Mouse (Mus musculus) megakaryocyte, embryonic 14.5 days (primary cell): ENCODE data around the gene Ppt1. TPM values are rescaled to one million over a fixed set of nuclear protein-coding genes. Genes with fewer than 3 reads are reported as not detected.
A peak's percentile ranks its signal among the peaks of the same experiment; 100 is the strongest.

Experiments
- H3K27me3 ChIP-seq: replicated peaks from 2 replicates; pipeline ENCODE3; 2012; ENCODE audit warnings: inconsistent platforms
- H3K36me3 ChIP-seq: replicated peaks from 2 replicates; pipeline ENCODE3; 2012; ENCODE audit warnings: low read length, inconsistent platforms, mixed read lengths
- H3K4me1 ChIP-seq: 2 replicates; pipeline ENCODE4 v1.6.1; 2012; ENCODE audit warnings: inconsistent platforms
- H3K4me3 ChIP-seq: replicated peaks from 2 replicates; pipeline ENCODE3; 2012; ENCODE audit warnings: moderate library complexity, mild to moderate bottlenecking, inconsistent platforms
- H3K9me3 ChIP-seq: 2 replicates; pipeline ENCODE4 v1.6.1; 2012; ENCODE audit warnings: inconsistent platforms
- FLI1 ChIP-seq: IDR thresholded peaks from 2 replicates; pipeline ENCODE4 v1.6.1; 2012; ENCODE audit warnings: low read length, inconsistent platforms, mixed read lengths
- GATA1 ChIP-seq: IDR thresholded peaks from 3 replicates; pipeline ENCODE4 v1.6.1; 2012; ENCODE audit warnings: mixed read lengths, low read length, inconsistent platforms, borderline replicate concordance
- polyA plus RNA-seq: library from polyadenylated mRNA; stranded (reverse); fragments of >175 nt; gene quantifications from 2 replicates; pipeline ENCODE4 v1.2.3, GENCODE M21; 2012; ENCODE audit warnings: low replicate concordance; ENCODE audit not compliant: insufficient read depth

The Ppt1 gene
- polyA plus RNA-seq, 1 experiment: 4.9 TPM

GRCm38 (mm10) chr4:122836403-122836775 lies 347 bp downstream of the Ppt1 start:
- Histone ChIP-seq H3K4me3 (peak overlapping the region; percentile 99), H3K36me3 (peaks cover 5% of the 10 kb centered on the region), H3K9me3 (no peaks in the 10 kb centered on the region), H3K4me1 (peaks cover 67% of the 10 kb centered on the region), H3K27me3 (no peaks in the 10 kb centered on the region)
- TF ChIP-seq GATA1 (no peak), FLI1 (no peak)

GRCm38 (mm10) chr4:122837180-122837730 lies 1.2 kb downstream of the Ppt1 start:
- peaks cover 13% of the 10 kb centered on the region for H3K36me3 ChIP-seq
- TF ChIP-seq FLI1 (no peak), GATA1 (no peak)
- H3K4me1 ChIP-seq: peaks cover 62% of the 10 kb centered on the region
- no peaks in the 10 kb centered on the region for H3K27me3 ChIP-seq
- H3K9me3 ChIP-seq: peaks cover 3% of the 10 kb centered on the region; the same call in 1 of the 2 replicates
- peak overlapping the region; percentile 71 for H3K4me3 ChIP-seq

- Histone ChIP-seq H3K36me3 (peaks cover 18% of the 10 kb centered on the region), H3K9me3 (peaks cover 3% of the 10 kb centered on the region; the same call in 1 of the 2 replicates), H3K4me1 (peaks cover 62% of the 10 kb centered on the region), H3K4me3 (peak overlapping the region; percentile 15), H3K27me3 (no peaks in the 10 kb centered on the region)
- no peak for TF ChIP-seq FLI1
- TF ChIP-seq GATA1: no peak
Measured at GRCm38 (mm10) chr4:122837994-122838393, 2.0 kb downstream of the Ppt1 start.

- Histone ChIP-seq H3K4me3 (peak overlapping the region; percentile 15), H3K27me3 (no peaks in the 10 kb centered on the region), H3K36me3 (peaks cover 21% of the 10 kb centered on the region), H3K9me3 (peaks cover 3% of the 10 kb centered on the region; the same call in 1 of the 2 replicates), H3K4me1 (peaks cover 62% of the 10 kb centered on the region)
- no peak for TF ChIP-seq FLI1
- no peak for TF ChIP-seq GATA1
Measured at GRCm38 (mm10) chr4:122838416-122838815, 2.4 kb downstream of the Ppt1 start.

- H3K9me3 ChIP-seq: no peaks in the 10 kb centered on the region
- TF ChIP-seq FLI1: no peak
- TF ChIP-seq GATA1: no peak
- H3K27me3 ChIP-seq: no peaks in the 10 kb centered on the region
- H3K4me1 ChIP-seq: peaks cover 41% of the 10 kb centered on the region
- H3K36me3 ChIP-seq: peaks cover 92% of the 10 kb centered on the region
- H3K4me3 ChIP-seq: no peak overlapping the region
Measured at GRCm38 (mm10) chr4:122848150-122848621, 12.1 kb downstream of the Ppt1 start.

GRCm38 (mm10) chr4:122851535-122851934 lies 15.5 kb downstream of the Ppt1 start:
- Histone ChIP-seq H3K36me3 (peaks cover 95% of the 10 kb centered on the region), H3K9me3 (no peaks in the 10 kb centered on the region), H3K27me3 (no peaks in the 10 kb centered on the region), H3K4me3 (no peak overlapping the region), H3K4me1 (peaks cover 74% of the 10 kb centered on the region)
- no peak for TF ChIP-seq FLI1
- no peak for TF ChIP-seq GATA1

GRCm38 (mm10) chr4:122853691-122854090 lies 17.6 kb downstream of the Ppt1 start:
- peaks cover 97% of the 10 kb centered on the region for H3K36me3 ChIP-seq
- peaks cover 82% of the 10 kb centered on the region for H3K4me1 ChIP-seq
- H3K9me3 ChIP-seq: no peaks in the 10 kb centered on the region
- no peak for TF ChIP-seq FLI1
- TF ChIP-seq GATA1: no peak
- no peak overlapping the region for H3K4me3 ChIP-seq
- no peaks in the 10 kb centered on the region for H3K27me3 ChIP-seq

- Histone ChIP-seq H3K36me3 (peaks cover 99% of the 10 kb centered on the region), H3K9me3 (no peaks in the 10 kb centered on the region), H3K4me1 (peaks cover 84% of the 10 kb centered on the region), H3K4me3 (no peak overlapping the region), H3K27me3 (no peaks in the 10 kb centered on the region)
- TF ChIP-seq GATA1 (no peak), FLI1 (no peak)
Measured at GRCm38 (mm10) chr4:122854770-122855169, 18.7 kb downstream of the Ppt1 start.

GRCm38 (mm10) chr4:122857909-122858308 lies 21.9 kb downstream of the Ppt1 start:
- peaks cover 89% of the 10 kb centered on the region for H3K4me1 ChIP-seq
- no peak for TF ChIP-seq FLI1
- no peak for TF ChIP-seq GATA1
- H3K4me3 ChIP-seq: no peak overlapping the region
- H3K9me3 ChIP-seq: no peaks in the 10 kb centered on the region
- peaks cover 92% of the 10 kb centered on the region for H3K36me3 ChIP-seq
- no peaks in the 10 kb centered on the region for H3K27me3 ChIP-seq

- Histone ChIP-seq H3K4me3 (no peak overlapping the region), H3K36me3 (peaks cover 92% of the 10 kb centered on the region), H3K4me1 (peaks cover 89% of the 10 kb centered on the region), H3K27me3 (no peaks in the 10 kb centered on the region), H3K9me3 (no peaks in the 10 kb centered on the region)
- TF ChIP-seq GATA1 (no peak), FLI1 (no peak)
Measured at GRCm38 (mm10) chr4:122859096-122859674, 23.1 kb downstream of the Ppt1 start.

- Histone ChIP-seq H3K27me3 (no peaks in the 10 kb centered on the region), H3K4me1 (peaks cover 89% of the 10 kb centered on the region), H3K36me3 (peaks cover 92% of the 10 kb centered on the region), H3K9me3 (no peaks in the 10 kb centered on the region), H3K4me3 (no peak overlapping the region)
- TF ChIP-seq GATA1: no peak
- TF ChIP-seq FLI1: no peak
Measured at GRCm38 (mm10) chr4:122861836-122862235, 25.8 kb downstream of the Ppt1 start.
